Mouse (Mus musculus): Measurements from ENCODE around the gene Atp5f1. TPM values are rescaled to one million over a fixed set of nuclear protein-coding genes. Genes with fewer than 3 reads are reported as not detected.
A peak's percentile ranks its signal among the peaks of the same experiment; 100 is the strongest.

Gene Atp5f1
- polyA plus RNA-seq, 1 experiment from 2014 or later: 499 TPM

GRCm38 (mm10) chr3:105913839-105914681 lies 45.8 kb downstream of the Atp5f1 start:
- Histone ChIP-seq H3K36me3 (ENCODE audit: control insufficient read depth, insufficient read depth, low read length) (no peaks in the 10 kb centered on the region), H3K27ac (ENCODE audit: low read depth, low read length) (peak overlapping the region; percentile 61), H3K4me3 (ENCODE audit: low read depth, low read length) (no peak overlapping the region), H3K9me3 (ENCODE audit: control insufficient read depth, low read length) (no peaks in the 10 kb centered on the region), H3K27me3 (replicated peaks; ENCODE audit: control insufficient read depth, insufficient read depth, low read length) (no peaks in the 10 kb centered on the region), H3K4me2 (peak overlapping the region; percentile 65), H3K9ac (ENCODE audit: low read depth, low read length) (peak overlapping the region; percentile 15; the same call in 1 of the 2 replicates), H3K4me1 (replicated peaks; ENCODE audit: control insufficient read depth, insufficient read depth, low read length) (peaks cover 31% of the 10 kb centered on the region)
- peak; percentile 77 for ATAC-seq (replicated peaks; ENCODE audit: low FRiP score)
- no peak for DNase-seq (ENCODE audit: low spot score)
- WGBS: 21% methylated on average over 10 of the region's 10 CpGs

- DNase-seq (ENCODE audit: low spot score) (no peak), ATAC-seq (replicated peaks; ENCODE audit: low FRiP score) (no peak)
- no peaks in the 10 kb centered on the region for H3K36me3 ChIP-seq (ENCODE audit: control insufficient read depth, insufficient read depth, low read length)
- WGBS: 52% methylated on average over 9 of the region's 9 CpGs
- no peak overlapping the region for H3K9ac ChIP-seq (ENCODE audit: low read depth, low read length)
- no peaks in the 10 kb centered on the region for H3K27me3 ChIP-seq (replicated peaks; ENCODE audit: control insufficient read depth, insufficient read depth, low read length)
- peaks cover 23% of the 10 kb centered on the region for H3K4me1 ChIP-seq (replicated peaks; ENCODE audit: control insufficient read depth, insufficient read depth, low read length)
- no peak overlapping the region for H3K4me3 ChIP-seq (ENCODE audit: low read depth, low read length)
- H3K4me2 ChIP-seq: no peak overlapping the region
- no peaks in the 10 kb centered on the region for H3K9me3 ChIP-seq (ENCODE audit: control insufficient read depth, low read length)
- no peak overlapping the region for H3K27ac ChIP-seq (ENCODE audit: low read depth, low read length)
Observed at GRCm38 (mm10) chr3:105912097-105912880, 47.6 kb downstream of the Atp5f1 start.

GRCm38 (mm10) chr3:105910519-105911190 lies 49.2 kb downstream of the Atp5f1 start:
- Histone ChIP-seq H3K9ac (ENCODE audit: low read depth, low read length) (no peak overlapping the region), H3K4me3 (ENCODE audit: low read depth, low read length) (no peak overlapping the region), H3K4me1 (replicated peaks; ENCODE audit: control insufficient read depth, insufficient read depth, low read length) (peaks cover 23% of the 10 kb centered on the region), H3K36me3 (ENCODE audit: control insufficient read depth, insufficient read depth, low read length) (no peaks in the 10 kb centered on the region), H3K27me3 (replicated peaks; ENCODE audit: control insufficient read depth, insufficient read depth, low read length) (no peaks in the 10 kb centered on the region), H3K4me2 (no peak overlapping the region), H3K27ac (ENCODE audit: low read depth, low read length) (no peak overlapping the region), H3K9me3 (ENCODE audit: control insufficient read depth, low read length) (no peaks in the 10 kb centered on the region)
- WGBS: 58% methylated on average over 11 of the region's 11 CpGs
- no peak for DNase-seq (ENCODE audit: low spot score)
- no peak for ATAC-seq (replicated peaks; ENCODE audit: low FRiP score)

GRCm38 (mm10) chr3:105908976-105909375 lies 50.9 kb downstream of the Atp5f1 start:
- DNase-seq (ENCODE audit: low spot score): peak; percentile 6
- no peaks in the 10 kb centered on the region for H3K27me3 ChIP-seq (replicated peaks; ENCODE audit: control insufficient read depth, insufficient read depth, low read length)
- 88% methylated on average over 4 of the region's 4 CpGs for WGBS

GRCm38 (mm10) chr3:105907956-105908655 lies 51.8 kb downstream of the Atp5f1 start:
- H3K27me3 ChIP-seq (replicated peaks; ENCODE audit: control insufficient read depth, insufficient read depth, low read length): no peaks in the 10 kb centered on the region
- H3K9me3 ChIP-seq (ENCODE audit: control insufficient read depth, low read length): no peaks in the 10 kb centered on the region
- DNase-seq (ENCODE audit: low spot score): peak; percentile 26
- H3K36me3 ChIP-seq (ENCODE audit: control insufficient read depth, insufficient read depth, low read length): no peaks in the 10 kb centered on the region
- H3K4me1 ChIP-seq (replicated peaks; ENCODE audit: control insufficient read depth, insufficient read depth, low read length): peaks cover 14% of the 10 kb centered on the region
- H3K9ac ChIP-seq (ENCODE audit: low read depth, low read length): no peak overlapping the region
- 49% methylated on average over 9 of the region's 9 CpGs for WGBS
- H3K4me2 ChIP-seq: no peak overlapping the region
- no peak overlapping the region for H3K27ac ChIP-seq (ENCODE audit: low read depth, low read length)
- no peak overlapping the region for H3K4me3 ChIP-seq (ENCODE audit: low read depth, low read length)
- ATAC-seq (replicated peaks; ENCODE audit: low FRiP score): no peak

More at GRCm38 (mm10) chr3:105908976-105909375, 50.9 kb downstream of the Atp5f1 start:
- no peak overlapping the region for H3K27ac ChIP-seq (ENCODE audit: low read depth, low read length)
- H3K4me3 ChIP-seq (ENCODE audit: low read depth, low read length): no peak overlapping the region
- peaks cover 23% of the 10 kb centered on the region for H3K4me1 ChIP-seq (replicated peaks; ENCODE audit: control insufficient read depth, insufficient read depth, low read length)
- ATAC-seq (replicated peaks; ENCODE audit: low FRiP score): no peak
- H3K9me3 ChIP-seq (ENCODE audit: control insufficient read depth, low read length): no peaks in the 10 kb centered on the region
- H3K36me3 ChIP-seq (ENCODE audit: control insufficient read depth, insufficient read depth, low read length): no peaks in the 10 kb centered on the region
- H3K4me2 ChIP-seq: no peak overlapping the region
- no peak overlapping the region for H3K9ac ChIP-seq (ENCODE audit: low read depth, low read length)

GRCm38 (mm10) chr3:105904721-105905120 lies 55.2 kb downstream of the Atp5f1 start:
- no peak overlapping the region for H3K27ac ChIP-seq (ENCODE audit: low read depth, low read length)
- H3K4me1 ChIP-seq (replicated peaks; ENCODE audit: control insufficient read depth, insufficient read depth, low read length): peaks cover 8% of the 10 kb centered on the region
- 90% methylated on average over 9 of the region's 9 CpGs for WGBS
- no peaks in the 10 kb centered on the region for H3K27me3 ChIP-seq (replicated peaks; ENCODE audit: control insufficient read depth, insufficient read depth, low read length)
- H3K4me2 ChIP-seq: no peak overlapping the region
- DNase-seq (ENCODE audit: low spot score) (no peak), ATAC-seq (replicated peaks; ENCODE audit: low FRiP score) (no peak)
- no peaks in the 10 kb centered on the region for H3K9me3 ChIP-seq (ENCODE audit: control insufficient read depth, low read length)
- no peak overlapping the region for H3K4me3 ChIP-seq (ENCODE audit: low read depth, low read length)
- H3K9ac ChIP-seq (ENCODE audit: low read depth, low read length): no peak overlapping the region
- H3K36me3 ChIP-seq (ENCODE audit: control insufficient read depth, insufficient read depth, low read length): no peaks in the 10 kb centered on the region

- no peaks in the 10 kb centered on the region for H3K36me3 ChIP-seq (ENCODE audit: control insufficient read depth, insufficient read depth, low read length)
- no peaks in the 10 kb centered on the region for H3K27me3 ChIP-seq (replicated peaks; ENCODE audit: control insufficient read depth, insufficient read depth, low read length)
- no peak overlapping the region for H3K9ac ChIP-seq (ENCODE audit: low read depth, low read length)
- peaks cover 8% of the 10 kb centered on the region for H3K4me1 ChIP-seq (replicated peaks; ENCODE audit: control insufficient read depth, insufficient read depth, low read length)
- no peak overlapping the region for H3K4me2 ChIP-seq
- no peaks in the 10 kb centered on the region for H3K9me3 ChIP-seq (ENCODE audit: control insufficient read depth, low read length)
- H3K4me3 ChIP-seq (ENCODE audit: low read depth, low read length): no peak overlapping the region
- WGBS: 25% methylated on average over 4 of the region's 4 CpGs
- no peak overlapping the region for H3K27ac ChIP-seq (ENCODE audit: low read depth, low read length)
- no peak for ATAC-seq (replicated peaks; ENCODE audit: low FRiP score)
- DNase-seq (ENCODE audit: low spot score): no peak
Observed at GRCm38 (mm10) chr3:105904213-105904612, 55.7 kb downstream of the Atp5f1 start.

- Histone ChIP-seq H3K36me3 (ENCODE audit: control insufficient read depth, insufficient read depth, low read length) (no peaks in the 10 kb centered on the region), H3K4me1 (replicated peaks; ENCODE audit: control insufficient read depth, insufficient read depth, low read length) (peaks cover 8% of the 10 kb centered on the region), H3K27ac (ENCODE audit: low read depth, low read length) (no peak overlapping the region), H3K4me3 (ENCODE audit: low read depth, low read length) (no peak overlapping the region), H3K4me2 (no peak overlapping the region), H3K9ac (ENCODE audit: low read depth, low read length) (no peak overlapping the region), H3K9me3 (ENCODE audit: control insufficient read depth, low read length) (no peaks in the 10 kb centered on the region), H3K27me3 (replicated peaks; ENCODE audit: control insufficient read depth, insufficient read depth, low read length) (no peaks in the 10 kb centered on the region)
- WGBS: 65% methylated on average over 4 of the region's 4 CpGs
- no peak for DNase-seq (ENCODE audit: low spot score)
- no peak for ATAC-seq (replicated peaks; ENCODE audit: low FRiP score)
Observed at GRCm38 (mm10) chr3:105901468-105901867, 58.4 kb downstream of the Atp5f1 start.
